Mouse (Mus musculus) telencephalon, adult 2 months (tissue): ENCODE results near the gene Sec14l3.
"Not testable (repeated sequence)": the region's sequence is repeated elsewhere in the genome, so short reads cannot be mapped to it uniquely, and the experiment has no call there.

Experiments
- DNase-seq: peaks from one replicate; pipeline ENCODE4 v3.0.0-alpha.2; 2011; ENCODE audit warnings: low read depth, low spot score

The Sec14l3 gene

GRCm38 (mm10) chr11:4101851-4102250 lies 37.2 kb downstream of the Sec14l3 start:
- DNase-seq = no peak

- no peak for DNase-seq
Observed at GRCm38 (mm10) chr11:4103522-4103921, 38.9 kb downstream of the Sec14l3 start.

- DNase-seq = no peak
Observed at GRCm38 (mm10) chr11:4104989-4105388, 40.3 kb downstream of the Sec14l3 start.

GRCm38 (mm10) chr11:4105444-4105843 lies 40.8 kb downstream of the Sec14l3 start:
- DNase-seq = peak; percentile 87

GRCm38 (mm10) chr11:4107901-4108300 lies 43.3 kb downstream of the Sec14l3 start:
- DNase-seq = not testable (repeated sequence)

- DNase-seq = no peak
Observed at GRCm38 (mm10) chr11:4108691-4109090, 44.0 kb downstream of the Sec14l3 start.

GRCm38 (mm10) chr11:4112033-4112432 lies 47.4 kb downstream of the Sec14l3 start:
- no peak for DNase-seq

GRCm38 (mm10) chr11:4112861-4113260 lies 48.2 kb downstream of the Sec14l3 start:
- no peak for DNase-seq

GRCm38 (mm10) chr11:4113496-4113895 lies 48.9 kb downstream of the Sec14l3 start:
- DNase-seq = no peak

- no peak for DNase-seq
Observed at GRCm38 (mm10) chr11:4113970-4114369, 49.3 kb downstream of the Sec14l3 start.

- not testable (repeated sequence) for DNase-seq
Observed at GRCm38 (mm10) chr11:4114541-4114940, 49.9 kb downstream of the Sec14l3 start.

- DNase-seq = no peak
Observed at GRCm38 (mm10) chr11:4115407-4115806, 50.8 kb downstream of the Sec14l3 start.

GRCm38 (mm10) chr11:4116458-4117141 lies 52.0 kb downstream of the Sec14l3 start:
- no peak for DNase-seq

- DNase-seq = no peak
Observed at GRCm38 (mm10) chr11:4117372-4118071, 52.9 kb downstream of the Sec14l3 start.

- DNase-seq = no peak
Observed at GRCm38 (mm10) chr11:4118081-4118921, 53.7 kb downstream of the Sec14l3 start.

- no peak for DNase-seq
Observed at GRCm38 (mm10) chr11:4119635-4120034, 55.0 kb downstream of the Sec14l3 start.

- no peak for DNase-seq
Observed at GRCm38 (mm10) chr11:4121691-4122090, 57.0 kb downstream of the Sec14l3 start.

GRCm38 (mm10) chr11:4122226-4122625 lies 57.6 kb downstream of the Sec14l3 start:
- no peak for DNase-seq

GRCm38 (mm10) chr11:4122742-4123579 lies 58.3 kb downstream of the Sec14l3 start, which contains the start of gene Sec14l2:
TSS of gene Sec14l2 (minus strand) at chr11:4123415.
- DNase-seq = no peak

GRCm38 (mm10) chr11:4123922-4124321 lies 59.3 kb downstream of the Sec14l3 start:
- no peak for DNase-seq

- no peak for DNase-seq
Observed at GRCm38 (mm10) chr11:4127059-4127458, 62.4 kb downstream of the Sec14l3 start.
